Mouse (Mus musculus): ENCODE measurements around the gene Tmem242. TPM values are rescaled to one million over a fixed set of nuclear protein-coding genes. Genes with fewer than 3 reads are reported as not detected.

Gene Tmem242
- total and polyA plus RNA-seq, 3 experiments: 68.9 to 83.1 (median 80.4) TPM

DNA sequence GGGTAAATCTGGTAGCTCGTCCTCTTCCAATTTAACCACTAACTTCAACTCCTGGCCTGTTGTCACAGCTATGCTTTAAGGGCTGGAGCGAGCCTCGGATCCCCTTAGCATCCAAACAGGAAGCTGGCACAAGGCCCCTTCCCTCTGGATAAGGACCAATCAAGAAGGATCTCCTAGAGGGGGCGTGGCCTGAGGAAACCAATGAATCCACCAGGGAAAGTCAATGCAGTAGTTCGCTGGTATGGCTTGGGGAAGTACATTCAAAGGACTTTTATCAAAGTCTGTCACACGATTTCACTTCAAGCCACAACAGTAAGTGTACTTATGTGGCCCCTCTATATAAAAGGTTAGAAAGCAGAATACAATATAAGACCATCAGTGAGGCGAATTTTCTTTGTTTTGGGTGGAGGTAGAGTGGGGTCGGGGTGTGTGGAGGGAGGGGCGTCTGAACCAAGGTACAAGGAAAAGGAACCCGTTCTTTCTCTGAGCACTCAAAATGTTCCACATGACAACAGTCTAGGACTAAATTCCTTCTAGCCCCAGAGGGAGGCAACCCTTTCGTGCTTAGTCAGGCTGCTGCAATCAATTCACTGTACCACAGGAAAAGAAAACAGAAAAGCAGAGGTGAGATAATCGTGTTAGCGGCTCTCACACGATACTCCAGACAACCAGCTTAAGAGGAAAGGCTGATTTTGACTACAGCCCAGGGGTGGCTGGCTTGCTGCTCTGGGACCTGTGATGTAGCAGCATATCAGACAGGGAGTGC, 36.1 kb upstream of the Tmem242 start:
- no peak overlapping the region for H3K4me3 ChIP-seq (replicated peaks in 1 of 3; ENCODE audit: low read depth in 2 of 3, low read length in 2 of 3, poor library complexity in 1 of 3)
- in situ Hi-C loops (cut with MboI; ENCODE audit: low pct_ligation_motif_present, low pct_unique_long_range_greater_than_20kb, low sequenced_read_pairs): no loop called here
- H3K79me2 ChIP-seq (replicated peaks; ENCODE audit: control insufficient read depth, extremely low read depth, insufficient read depth, poor library complexity, severe bottlenecking): no peaks in the 10 kb centered on the region
- no peaks in the 10 kb centered on the region for H3K4me1 ChIP-seq (ENCODE audit: control insufficient read depth in 1 of 2, insufficient read depth in 2 of 2)
- H3K9me3 ChIP-seq (replicated peaks; ENCODE audit: low read length): no peaks in the 10 kb centered on the region
- dilution Hi-C loops (cut with MboI; ENCODE audit: extremely low pct_ligation_motif_present, extremely low pct_unique_long_range_greater_than_20kb, low sequenced_read_pairs): no loop called here
- no peak overlapping the region for H3K27ac ChIP-seq (ENCODE audit: insufficient read depth, low read depth)
- H3K36me3 ChIP-seq (replicated peaks in 1 of 2; ENCODE audit: control insufficient read depth in 1 of 2, insufficient read depth in 1 of 2, low read length in 1 of 2): no peaks in the 10 kb centered on the region
- no peak overlapping the region for H3K9ac ChIP-seq (ENCODE audit: insufficient read depth, low read depth)
- TF ChIP-seq ZC3H11A (IDR thresholded peaks at IDR 0.05; ENCODE audit: low read depth, low read length): no peak
- TF ChIP-seq USF2 (conservative IDR thresholded peaks at IDR 0.05; ENCODE audit: low read depth, low read length): no peak
- TF ChIP-seq MAFK (IDR thresholded peaks at IDR 0.05; ENCODE audit: insufficient replicate concordance, low read length): no peak
- no peak for TF ChIP-seq TBP (conservative IDR thresholded peaks at IDR 0.05; ENCODE audit: low read depth, low read length)
- no peak for TF ChIP-seq ELF1 (IDR thresholded peaks at IDR 0.05; ENCODE audit: low read depth, low read length)
- TF ChIP-seq RCOR1 (conservative IDR thresholded peaks at IDR 0.05; ENCODE audit: low read depth, low read length): no peak
- TF ChIP-seq RAD21 (IDR thresholded peaks at IDR 0.05; ENCODE audit: low read depth, low read length): no peak
- TF ChIP-seq E2F4 (IDR thresholded peaks at IDR 0.05; ENCODE audit: insufficient replicate concordance, low read depth, low read length): no peak
- TF ChIP-seq IRF4 (IDR thresholded peaks at IDR 0.05; ENCODE audit: low read depth, low read length): no peak
- no peak for TF ChIP-seq NRF1 (IDR thresholded peaks at IDR 0.05; ENCODE audit: low read depth, low read length)
- TF ChIP-seq SMC3 (IDR thresholded peaks at IDR 0.05; ENCODE audit: low read depth, low read length): no peak
- no peak for TF ChIP-seq CTCF (conservative IDR thresholded peaks at IDR 0.05 in 1 of 2, IDR thresholded peaks at IDR 0.05 in 1 of 2; ENCODE audit: low read depth in 2 of 2, low read length in 2 of 2)
- no peak for TF ChIP-seq MYC (IDR thresholded peaks at IDR 0.05; ENCODE audit: low read depth, low read length)
- no peak for TF ChIP-seq TCF12 (IDR thresholded peaks at IDR 0.05; ENCODE audit: low read depth, low read length)
- no peak for TF ChIP-seq MAZ (IDR thresholded peaks at IDR 0.05; ENCODE audit: low read depth, low read length)
- TF ChIP-seq POLR2A (IDR thresholded peaks at IDR 0.05; ENCODE audit: low read depth, low read length): no peak
- TF ChIP-seq CHD1 (IDR thresholded peaks at IDR 0.05; ENCODE audit: low read depth, low read length): no peak
- no peak overlapping the region for H3K4me2 ChIP-seq (ENCODE audit: insufficient read depth, low read depth, poor library complexity, severe bottlenecking)
- H3K27me3 ChIP-seq (replicated peaks): peaks cover 2% of the 10 kb centered on the region
- no peak for DNase-seq (ENCODE audit: extremely low read depth)

GRCm38 (mm10) chr17:5472268-5472667, 32.2 kb upstream of the Tmem242 start:
- Histone ChIP-seq H3K4me3 (replicated peaks in 1 of 3; ENCODE audit: low read depth in 2 of 3, low read length in 2 of 3, poor library complexity in 1 of 3) (no peak overlapping the region), H3K4me2 (ENCODE audit: insufficient read depth, low read depth, poor library complexity, severe bottlenecking) (no peak overlapping the region), H3K36me3 (replicated peaks in 1 of 2; ENCODE audit: control insufficient read depth in 1 of 2, insufficient read depth in 1 of 2, low read length in 1 of 2) (no peaks in the 10 kb centered on the region), H3K27ac (ENCODE audit: insufficient read depth, low read depth) (no peak overlapping the region), H3K79me2 (replicated peaks; ENCODE audit: control insufficient read depth, extremely low read depth, insufficient read depth, poor library complexity, severe bottlenecking) (no peaks in the 10 kb centered on the region), H3K9me3 (replicated peaks; ENCODE audit: low read length) (no peaks in the 10 kb centered on the region), H3K9ac (ENCODE audit: insufficient read depth, low read depth) (no peak overlapping the region), H3K27me3 (replicated peaks) (peaks cover 2% of the 10 kb centered on the region), H3K4me1 (ENCODE audit: control insufficient read depth in 1 of 2, insufficient read depth in 2 of 2) (no peaks in the 10 kb centered on the region)
- in situ Hi-C loops (cut with MboI; ENCODE audit: low pct_ligation_motif_present, low pct_unique_long_range_greater_than_20kb, low sequenced_read_pairs) (no loop called here), dilution Hi-C loops (cut with MboI; ENCODE audit: extremely low pct_ligation_motif_present, extremely low pct_unique_long_range_greater_than_20kb, low sequenced_read_pairs) (no loop called here)
- no peak for TF ChIP-seq POLR2AphosphoS2 (IDR thresholded peaks at IDR 0.05; ENCODE audit: low read depth, low read length)
- no peak for TF ChIP-seq SMC3 (IDR thresholded peaks at IDR 0.05; ENCODE audit: low read depth, low read length)
- no peak for TF ChIP-seq NELFE (IDR thresholded peaks at IDR 0.05; ENCODE audit: low read depth, low read length)
- no peak for TF ChIP-seq ZMIZ1 (IDR thresholded peaks at IDR 0.05; ENCODE audit: low read depth, low read length)
- TF ChIP-seq MYC (IDR thresholded peaks at IDR 0.05; ENCODE audit: low read depth, low read length): no peak
- no peak for TF ChIP-seq IRF4 (IDR thresholded peaks at IDR 0.05; ENCODE audit: low read depth, low read length)
- no peak for TF ChIP-seq USF2 (conservative IDR thresholded peaks at IDR 0.05; ENCODE audit: low read depth, low read length)
- no peak for TF ChIP-seq ETS1 (conservative IDR thresholded peaks at IDR 0.05; ENCODE audit: low read depth, low read length)
- no peak for TF ChIP-seq POLR2A (IDR thresholded peaks at IDR 0.05; ENCODE audit: low read depth, low read length)
- TF ChIP-seq ELF1 (IDR thresholded peaks at IDR 0.05; ENCODE audit: low read depth, low read length): no peak
- no peak for TF ChIP-seq NRF1 (IDR thresholded peaks at IDR 0.05; ENCODE audit: low read depth, low read length)
- no peak for TF ChIP-seq ZKSCAN1 (IDR thresholded peaks at IDR 0.05; ENCODE audit: borderline replicate concordance, low read depth, low read length)
- no peak for TF ChIP-seq E2F4 (IDR thresholded peaks at IDR 0.05; ENCODE audit: insufficient replicate concordance, low read depth, low read length)
- no peak for DNase-seq (ENCODE audit: extremely low read depth)
